Mouse (Mus musculus): ENCODE data around the gene Tubgcp4. TPM values are rescaled to one million over a fixed set of nuclear protein-coding genes. Genes with fewer than 3 reads are reported as not detected.
"Not testable (repeated sequence)": the region's sequence is repeated elsewhere in the genome, so short reads cannot be mapped to it uniquely, and the experiment has no call there.

The Tubgcp4 gene
- polyA plus RNA-seq (2012) = 1.1 and 1.3 TPM in 2 replicates

DNA sequence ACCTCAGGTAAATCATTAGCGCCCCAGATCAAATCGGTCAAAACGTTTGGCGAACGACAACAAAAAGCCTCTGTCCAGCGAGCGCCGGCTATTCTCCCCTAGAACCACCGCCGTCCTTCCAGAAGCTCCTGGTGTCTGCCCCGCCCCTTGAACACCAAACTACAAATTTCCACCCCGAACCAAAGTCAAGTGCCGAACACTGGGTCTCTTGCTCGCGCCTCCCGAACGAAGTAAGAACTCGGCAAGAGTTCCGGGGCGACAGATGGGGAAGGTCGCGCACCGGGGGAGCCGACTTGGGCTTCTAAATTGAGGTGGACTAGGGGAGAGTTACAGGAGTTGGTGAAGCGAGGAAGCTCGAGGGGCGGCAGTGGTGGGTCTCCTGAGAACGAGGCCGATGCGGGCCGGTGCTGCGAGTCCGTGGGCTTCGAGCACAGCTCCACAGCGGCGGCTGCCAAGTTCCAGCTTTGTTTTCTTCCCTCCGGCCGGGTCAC is at the start of gene Tubgcp4:
Gene Tubgcp4 (plus strand): TSS at position 174 of the 491 bp plus-strand sequence.
- Histone ChIP-seq H3K9me3 (ENCODE audit: control insufficient read depth, low read length) (no peaks in the 10 kb centered on the region), H3K4me3 (replicated peaks) (peak within 1 kb of the TSS; percentile 85), H3K4me1 (ENCODE audit: control insufficient read depth) (peaks cover 35% of the 10 kb centered on the region), H3K36me3 (ENCODE audit: control insufficient read depth) (peaks cover 53% of the 10 kb centered on the region), H3K27me3 (ENCODE audit: control insufficient read depth) (no peaks in the 10 kb centered on the region)
- TF ChIP-seq GATA1 (IDR thresholded peaks at IDR 0.05; ENCODE audit: low read length) (no peak), TAL1 (IDR thresholded peaks at IDR 0.05; ENCODE audit: low read length) (no peak)

DNA sequence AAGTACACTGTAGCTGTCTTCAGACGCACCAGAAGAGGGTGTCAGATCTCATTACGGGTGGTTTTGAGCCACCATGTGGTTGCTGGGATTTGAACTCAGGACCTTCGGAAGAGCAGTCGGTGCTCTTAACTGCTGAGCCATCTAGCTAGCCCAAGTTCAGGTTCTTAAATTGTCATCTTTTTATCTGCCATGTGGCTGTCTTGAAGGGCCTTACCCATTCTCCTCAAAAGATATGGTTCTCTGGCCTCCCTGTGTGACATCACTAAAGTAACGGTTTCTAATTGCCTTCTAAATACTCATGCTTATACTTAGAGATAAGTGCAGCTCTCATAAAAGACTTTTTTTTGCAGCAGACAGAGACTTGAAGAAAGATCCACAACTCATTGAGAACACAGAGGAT is 44.2 kb upstream of the Tubgcp4 start:
- H3K36me3 ChIP-seq (ENCODE audit: control insufficient read depth); H3K4me3 ChIP-seq (replicated peaks); H3K27me3 ChIP-seq (ENCODE audit: control insufficient read depth); H3K4me1 ChIP-seq (ENCODE audit: control insufficient read depth); H3K9me3 ChIP-seq (ENCODE audit: control insufficient read depth, low read length): not testable (repeated sequence)

DNA sequence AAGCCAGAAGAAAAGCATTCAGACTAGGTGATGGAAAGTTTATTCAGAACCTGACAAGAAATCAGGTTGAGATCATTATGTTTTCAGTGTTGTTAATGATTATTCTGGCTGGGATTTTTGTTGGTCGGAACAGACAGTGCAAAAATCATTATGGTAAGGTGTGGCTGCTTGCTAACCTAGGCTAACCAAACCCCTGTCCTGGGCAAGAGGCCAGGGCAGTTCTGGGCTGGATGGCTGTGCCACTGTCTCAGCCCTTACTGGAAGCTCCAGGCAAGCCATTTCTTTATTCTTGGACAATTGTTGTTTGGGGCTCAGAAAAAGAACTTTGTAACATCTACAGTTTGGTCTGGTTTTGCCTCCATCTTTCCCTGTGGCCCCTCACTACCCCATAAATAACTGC is 42.9 kb upstream of the Tubgcp4 start:
- Histone ChIP-seq H3K27me3 (ENCODE audit: control insufficient read depth) (no peaks in the 10 kb centered on the region), H3K4me1 (ENCODE audit: control insufficient read depth) (peaks cover 3% of the 10 kb centered on the region; the same call in 1 of the 2 replicates), H3K4me3 (replicated peaks) (no peak overlapping the region), H3K9me3 (ENCODE audit: control insufficient read depth, low read length) (no peaks in the 10 kb centered on the region), H3K36me3 (ENCODE audit: control insufficient read depth) (no peaks in the 10 kb centered on the region)
- no peak for TF ChIP-seq TAL1 (IDR thresholded peaks at IDR 0.05; ENCODE audit: low read length)
- no peak for TF ChIP-seq GATA1 (IDR thresholded peaks at IDR 0.05; ENCODE audit: low read length)

DNA sequence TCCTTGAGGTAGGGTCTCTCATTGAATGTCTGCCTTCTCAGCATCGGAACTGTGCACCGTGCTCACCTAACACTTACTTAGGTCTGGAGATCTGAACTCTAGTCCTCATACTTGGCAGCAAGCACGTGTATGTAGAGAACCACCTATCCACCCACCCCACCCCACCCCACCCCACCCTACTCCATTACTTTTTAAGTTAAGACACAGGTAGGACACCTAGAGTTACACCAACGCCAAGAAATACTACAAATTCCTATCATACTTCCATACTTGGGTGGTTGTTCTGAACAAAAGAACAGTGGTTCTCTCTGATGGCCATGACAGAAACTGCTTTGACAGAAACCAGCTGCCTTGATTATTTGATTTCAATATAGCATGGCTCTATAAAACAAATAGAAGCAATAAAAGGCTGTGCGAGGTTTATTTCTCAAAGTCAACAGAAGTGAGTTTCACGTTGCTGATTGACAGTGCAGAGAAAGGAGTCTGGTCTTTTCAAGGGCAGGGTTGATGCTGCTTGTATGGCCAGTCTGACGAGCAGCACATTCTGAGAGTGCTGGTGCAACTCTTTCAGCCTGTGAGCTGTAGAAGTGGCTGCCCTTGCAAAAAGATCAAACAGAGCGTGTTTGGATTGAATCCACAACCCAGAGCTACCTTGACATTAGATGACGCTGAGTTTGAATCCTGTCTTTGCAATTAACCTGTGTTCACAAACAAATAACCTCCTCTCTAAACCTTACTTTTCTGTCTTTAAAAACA is 41.4 kb upstream of the Tubgcp4 start:
- Histone ChIP-seq H3K36me3 (ENCODE audit: control insufficient read depth) (no peaks in the 10 kb centered on the region), H3K4me1 (ENCODE audit: control insufficient read depth) (peaks cover 6% of the 10 kb centered on the region; the same call in 1 of the 2 replicates)
- TF ChIP-seq GATA1 (IDR thresholded peaks at IDR 0.05; ENCODE audit: low read length) (no peak), TAL1 (IDR thresholded peaks at IDR 0.05; ENCODE audit: low read length) (no peak)

DNA sequence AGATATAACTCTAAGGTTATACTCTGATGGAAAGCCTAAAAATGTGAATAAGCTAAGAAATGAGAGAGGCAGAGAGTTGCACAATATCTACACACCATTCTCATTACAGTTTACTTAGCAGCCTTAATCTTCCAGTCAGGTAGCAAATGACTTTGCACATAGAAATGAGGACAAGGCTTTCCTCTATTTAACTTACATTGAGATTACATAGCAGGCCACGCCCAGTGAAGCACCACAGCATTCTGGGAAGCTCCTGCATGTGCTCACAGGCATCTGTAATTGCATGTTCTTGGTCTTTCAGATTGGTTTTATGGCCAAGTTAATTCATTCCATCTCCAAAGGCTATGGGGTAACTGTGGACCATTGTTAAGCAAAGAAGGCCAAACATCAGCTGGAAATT is 37.6 kb upstream of the Tubgcp4 start:
- no peak for TF ChIP-seq TAL1 (IDR thresholded peaks at IDR 0.05; ENCODE audit: low read length)
- no peak for TF ChIP-seq GATA1 (IDR thresholded peaks at IDR 0.05; ENCODE audit: low read length)

More for the DNA sequence above, 41.4 kb upstream of the Tubgcp4 start:
- no peak overlapping the region for H3K4me3 ChIP-seq (replicated peaks)
- no peaks in the 10 kb centered on the region for H3K27me3 ChIP-seq (ENCODE audit: control insufficient read depth)
- H3K9me3 ChIP-seq (ENCODE audit: control insufficient read depth, low read length) = no peaks in the 10 kb centered on the region

DNA sequence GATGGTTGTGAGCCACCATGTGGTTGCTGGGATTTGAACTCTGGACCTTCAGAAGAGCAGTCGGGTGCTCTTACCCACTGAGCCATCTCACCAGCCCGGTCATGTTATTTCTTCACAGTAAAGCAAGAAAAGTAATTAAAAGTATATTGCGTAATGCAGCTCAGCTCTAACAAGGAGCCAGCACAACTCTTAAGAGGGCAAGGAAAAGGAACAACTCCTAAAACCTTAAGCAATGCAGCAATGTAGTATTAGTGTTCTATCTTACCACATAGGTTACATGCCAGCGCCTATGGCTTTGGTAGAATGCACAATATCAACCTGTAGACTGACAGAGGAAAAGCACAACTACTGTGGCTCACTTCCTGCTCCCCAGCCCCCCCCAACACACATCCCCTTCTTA is 33.1 kb upstream of the Tubgcp4 start:
- Histone ChIP-seq H3K36me3 (ENCODE audit: control insufficient read depth) (peaks cover 24% of the 10 kb centered on the region), H3K27me3 (ENCODE audit: control insufficient read depth) (no peaks in the 10 kb centered on the region), H3K4me3 (replicated peaks) (no peak overlapping the region), H3K9me3 (ENCODE audit: control insufficient read depth, low read length) (peaks cover 2% of the 10 kb centered on the region; the same call in 1 of the 2 replicates), H3K4me1 (ENCODE audit: control insufficient read depth) (peaks cover 41% of the 10 kb centered on the region)
- TF ChIP-seq GATA1 (IDR thresholded peaks at IDR 0.05; ENCODE audit: low read length) (no peak), TAL1 (IDR thresholded peaks at IDR 0.05; ENCODE audit: low read length) (no peak)

More for the DNA sequence above, 37.6 kb upstream of the Tubgcp4 start:
- Histone ChIP-seq H3K4me1 (ENCODE audit: control insufficient read depth) (peaks cover 8% of the 10 kb centered on the region), H3K9me3 (ENCODE audit: control insufficient read depth, low read length) (peaks cover 2% of the 10 kb centered on the region; the same call in 1 of the 2 replicates), H3K4me3 (replicated peaks) (no peak overlapping the region), H3K36me3 (ENCODE audit: control insufficient read depth) (peaks cover 8% of the 10 kb centered on the region), H3K27me3 (ENCODE audit: control insufficient read depth) (no peaks in the 10 kb centered on the region)

DNA sequence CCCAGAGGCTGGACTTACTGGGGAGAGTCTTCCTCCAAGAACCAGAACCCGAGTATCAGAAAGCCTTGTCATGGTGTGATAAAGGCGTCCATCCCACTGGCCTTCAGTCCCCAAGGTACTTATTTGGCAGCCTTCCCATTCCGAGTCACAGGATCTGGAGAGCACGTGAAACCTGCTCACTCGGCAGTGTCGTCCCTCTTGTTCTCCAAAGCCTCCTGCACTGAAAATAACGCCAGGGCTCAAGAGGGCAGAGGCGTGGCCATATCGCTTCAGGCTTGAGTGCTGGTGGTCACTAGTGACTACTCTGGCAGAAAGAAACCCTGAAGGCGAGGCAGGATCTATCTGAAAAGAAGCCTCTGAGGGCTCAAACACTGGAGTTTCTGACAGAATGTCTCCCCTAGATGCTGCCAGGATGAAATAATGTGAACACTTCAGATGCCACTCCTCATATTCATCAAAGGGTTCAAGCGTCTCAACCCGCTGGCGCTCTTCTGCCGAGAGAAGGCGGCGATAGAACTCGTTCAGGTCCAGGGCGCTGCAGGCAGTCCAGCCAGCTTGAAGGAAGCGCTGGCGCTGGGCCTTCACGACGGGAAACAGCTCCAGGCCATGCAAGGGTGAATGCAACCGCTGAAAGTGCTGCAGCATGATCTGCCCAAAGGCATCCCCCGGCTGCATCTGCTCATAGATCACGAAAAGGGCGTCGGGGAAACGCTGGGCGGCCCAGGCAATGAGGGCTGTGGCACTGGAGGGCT is 31.0 kb upstream of the Tubgcp4 start:
- Histone ChIP-seq H3K36me3 (ENCODE audit: control insufficient read depth) (peaks cover 37% of the 10 kb centered on the region), H3K4me3 (replicated peaks) (peak overlapping the region; percentile 100), H3K27me3 (ENCODE audit: control insufficient read depth) (no peaks in the 10 kb centered on the region), H3K9me3 (ENCODE audit: control insufficient read depth, low read length) (peaks cover 2% of the 10 kb centered on the region; the same call in 1 of the 2 replicates), H3K4me1 (ENCODE audit: control insufficient read depth) (peaks cover 40% of the 10 kb centered on the region)
- TF ChIP-seq GATA1 (IDR thresholded peaks at IDR 0.05; ENCODE audit: low read length) (no peak), TAL1 (IDR thresholded peaks at IDR 0.05; ENCODE audit: low read length) (no peak)

DNA sequence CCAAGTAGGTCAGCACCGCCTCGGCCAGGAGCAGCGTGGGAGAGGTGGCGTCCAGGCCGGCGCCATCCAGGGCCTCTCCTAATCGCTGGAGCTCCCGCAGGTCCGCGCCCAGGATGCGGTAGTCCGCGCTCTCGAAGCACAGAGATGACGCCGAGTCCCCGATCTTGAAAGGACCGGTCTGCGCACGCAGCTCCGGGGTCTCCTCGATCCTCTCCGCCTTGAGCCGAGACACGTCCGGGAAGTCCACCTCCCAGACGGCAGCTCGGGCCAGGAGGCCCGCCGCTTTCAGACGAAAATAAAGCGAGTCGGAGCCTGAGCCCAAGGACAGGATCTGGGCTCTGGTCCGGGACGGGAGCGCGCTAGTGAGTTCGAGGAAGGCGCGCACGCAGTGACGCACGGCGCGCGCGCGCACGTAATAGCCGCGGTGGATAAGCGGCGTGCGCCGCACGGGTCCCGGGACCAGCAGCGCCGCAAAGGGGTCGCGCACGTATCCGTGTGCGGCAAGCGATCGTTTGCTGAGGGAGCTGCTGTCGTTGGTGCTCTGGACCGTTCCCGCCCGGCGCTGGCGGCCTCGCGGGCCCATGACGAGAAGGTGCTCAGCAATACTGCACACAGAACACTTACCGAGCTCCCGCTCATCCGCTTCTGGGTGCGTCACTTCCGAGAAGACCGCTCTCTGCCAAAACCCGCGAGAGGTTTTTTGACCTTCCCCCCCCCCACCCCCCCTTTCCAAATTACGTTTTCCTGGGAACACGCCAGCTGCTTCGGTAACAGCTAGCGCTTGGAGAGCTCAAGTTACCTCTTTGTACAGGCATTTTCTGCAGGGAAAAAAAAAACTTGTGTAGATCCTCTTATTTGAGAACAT is 30.2 kb upstream of the Tubgcp4 start, which contains the start of the genes Adal and Lcmt2:
Gene Adal (plus strand): TSS at position 411 of the 865 bp plus-strand sequence.
Gene Lcmt2 (minus strand): TSS at position 636 of the 865 bp plus-strand sequence.
- H3K27me3 ChIP-seq (ENCODE audit: control insufficient read depth) = no peaks in the 10 kb centered on the region
- TF ChIP-seq TAL1 (IDR thresholded peaks at IDR 0.05; ENCODE audit: low read length) (no peak), GATA1 (IDR thresholded peaks at IDR 0.05; ENCODE audit: low read length) (no peak)
- peak within 1 kb of the TSS; percentile 100 for H3K4me3 ChIP-seq (replicated peaks)
- H3K36me3 ChIP-seq (ENCODE audit: control insufficient read depth) = peaks cover 45% of the 10 kb centered on the region
- peaks cover 40% of the 10 kb centered on the region for H3K4me1 ChIP-seq (ENCODE audit: control insufficient read depth)
- peaks cover under 1% of the 10 kb centered on the region; the same call in 1 of the 2 replicates for H3K9me3 ChIP-seq (ENCODE audit: control insufficient read depth, low read length)
